Mouse (Mus musculus) urinary bladder, postnatal 4 days (tissue): ENCODE measurements around the gene Katnal1.

Experiments
- DNase-seq, 2 experiments: peaks; one replicate each; pipeline ENCODE4 v3.0.0; 2021 to 2022; ENCODE audit warnings: low spot score in 2 of 2

Gene Katnal1

DNA sequence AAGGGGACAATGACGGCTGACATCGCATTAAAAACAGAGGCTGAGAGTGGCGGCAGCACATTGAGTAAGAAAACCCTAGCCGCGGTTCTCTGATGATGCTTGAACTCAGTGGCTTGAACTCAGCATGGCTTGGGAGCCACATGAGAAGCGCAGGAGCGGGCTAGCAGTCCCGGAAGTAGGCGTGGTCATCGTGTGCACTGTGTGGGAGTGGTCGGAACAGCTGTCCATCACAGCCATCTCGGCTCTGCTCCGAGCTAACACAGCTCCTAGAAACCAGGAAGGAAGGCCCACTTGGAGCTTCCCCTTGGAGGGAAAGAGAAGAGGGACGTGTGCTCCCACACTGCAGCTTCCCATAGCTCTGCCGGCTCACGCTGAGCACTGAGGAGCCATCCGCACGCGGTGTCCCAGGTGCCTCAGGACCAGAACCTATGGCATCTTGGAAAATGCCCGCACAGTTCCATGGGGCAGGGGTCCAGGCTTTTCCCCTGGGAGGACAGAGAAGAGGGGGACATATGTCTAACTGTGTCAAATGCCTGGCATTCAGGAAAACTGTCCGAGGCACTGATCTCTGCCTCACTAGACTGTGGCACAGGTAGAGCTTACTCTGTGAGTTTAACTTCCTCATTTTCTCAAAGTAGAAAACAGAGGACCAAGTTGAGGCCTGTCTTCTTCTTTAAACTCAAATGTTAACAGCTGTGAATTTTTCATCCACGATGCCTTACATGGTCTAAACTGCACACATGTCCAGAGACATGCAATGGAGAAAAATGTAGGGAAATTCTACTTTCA lies 43.1 kb downstream of the Katnal1 start:
- DNase-seq, result no peak

DNA sequence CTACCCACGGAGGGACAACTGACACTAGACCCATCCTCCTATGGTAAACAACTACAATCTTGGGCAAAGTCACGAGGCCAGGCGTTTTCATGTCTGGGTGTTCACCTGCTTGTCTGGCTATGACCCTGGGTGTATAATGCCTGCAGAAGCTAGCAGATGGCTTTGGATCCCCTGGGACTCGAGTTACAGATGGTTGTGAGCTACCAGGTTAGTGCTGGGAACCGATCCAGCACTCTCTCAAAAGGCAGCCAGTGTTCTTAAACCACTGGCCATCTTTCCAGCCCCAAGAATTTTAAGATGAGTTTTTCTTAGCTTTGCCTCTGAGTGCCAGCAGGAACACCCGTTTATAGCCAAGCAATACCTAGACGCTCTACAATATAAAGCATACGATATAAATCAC lies 45.4 kb downstream of the Katnal1 start:
- no peak for DNase-seq

DNA sequence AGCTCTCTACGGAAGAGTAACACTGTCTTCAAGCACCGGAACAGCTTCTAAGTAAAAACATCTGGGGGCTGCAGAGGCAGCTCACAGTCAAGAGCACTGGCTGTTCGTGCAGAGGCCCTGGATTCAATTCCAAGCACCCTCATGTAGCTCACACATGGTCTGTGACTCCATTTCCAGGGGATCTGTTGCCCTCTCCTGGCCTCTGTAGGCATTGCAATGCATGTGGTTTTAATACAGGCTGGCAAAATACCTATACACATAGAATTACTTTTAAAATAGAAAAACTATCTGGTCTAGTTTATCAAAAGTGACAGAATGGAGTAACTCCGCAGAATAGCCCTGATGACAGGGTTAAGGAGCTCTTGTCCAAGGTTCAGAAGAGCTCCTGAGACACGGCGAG lies 49.9 kb downstream of the Katnal1 start:
- no peak for DNase-seq

DNA sequence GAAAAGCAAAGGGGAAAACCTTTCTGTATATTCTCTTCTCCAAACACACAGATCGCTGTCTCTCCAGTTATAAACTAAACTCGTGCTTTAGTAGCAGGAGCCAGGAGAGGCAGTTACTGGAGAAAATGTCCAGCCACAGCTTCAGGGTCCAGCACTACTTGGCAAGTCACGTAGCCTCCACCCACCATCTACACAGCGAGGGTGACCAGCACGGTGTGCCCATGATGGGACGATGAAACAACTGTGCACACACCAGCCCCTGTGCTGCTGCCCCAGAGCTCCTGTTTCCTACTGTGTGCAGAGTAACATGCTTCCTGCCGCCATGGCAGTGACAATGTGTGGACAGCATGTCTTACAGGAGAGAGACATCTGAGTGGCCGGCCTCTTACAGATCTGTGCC lies 56.0 kb downstream of the Katnal1 start:
- DNase-seq, result no peak

DNA sequence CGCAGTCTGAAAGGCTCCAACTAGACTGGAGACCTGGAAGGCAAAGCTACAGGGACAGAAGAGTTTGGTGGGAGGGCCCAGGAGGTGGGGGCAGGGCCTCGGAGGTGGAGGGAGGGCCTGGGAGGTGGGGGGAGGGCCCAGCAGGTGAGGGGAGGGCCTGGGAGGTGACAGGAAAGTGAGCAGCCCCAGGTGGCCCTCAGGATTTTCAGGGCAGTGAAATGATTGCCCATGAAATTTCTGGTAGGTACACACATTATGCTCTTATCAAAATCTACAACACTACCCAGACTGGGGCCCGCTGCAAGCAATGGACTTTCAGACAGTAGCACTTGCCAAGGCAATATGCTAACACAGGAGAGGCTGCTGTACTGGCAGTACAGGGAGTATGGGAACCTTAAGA lies 59.5 kb downstream of the Katnal1 start:
- no peak for DNase-seq

DNA sequence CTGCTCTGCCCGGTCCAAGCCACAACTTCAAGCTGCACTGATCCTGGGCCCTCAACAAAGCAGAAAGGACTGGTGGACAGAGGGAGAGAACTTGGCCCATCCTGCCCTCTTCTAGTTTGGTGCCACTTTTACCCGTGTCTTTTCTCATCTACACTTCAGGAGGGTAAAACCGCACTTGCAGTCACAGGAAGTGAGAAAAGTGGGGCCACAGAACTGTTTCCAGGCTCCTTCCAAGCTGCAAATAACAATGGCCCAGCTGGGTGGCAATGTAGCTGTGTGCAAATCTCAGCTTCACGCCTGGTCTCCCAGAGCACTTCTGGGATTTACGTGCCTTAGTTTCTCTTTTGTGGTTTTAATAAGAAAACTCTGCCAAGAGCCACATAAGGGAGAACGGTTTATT lies 61.4 kb downstream of the Katnal1 start:
- DNase-seq, result no peak

DNA sequence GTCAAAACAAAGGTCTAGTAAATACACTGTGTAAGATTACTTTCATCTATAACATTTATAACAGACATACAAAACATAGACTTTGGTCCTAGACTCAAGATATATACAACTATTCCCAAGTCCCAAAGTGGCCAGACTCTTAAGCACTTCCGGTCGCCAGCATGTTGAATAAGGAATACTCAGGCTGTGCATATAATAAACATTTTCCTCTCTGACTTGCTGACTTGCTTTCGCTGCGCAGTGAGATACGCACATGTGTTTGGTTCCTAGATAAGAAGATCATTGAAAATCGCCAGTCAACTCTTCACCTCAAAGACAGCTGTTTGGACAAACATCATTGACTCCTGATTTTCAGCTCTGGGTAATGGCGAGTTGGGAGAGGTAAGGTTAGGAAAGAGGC lies 61.9 kb downstream of the Katnal1 start:
- no peak for DNase-seq

DNA sequence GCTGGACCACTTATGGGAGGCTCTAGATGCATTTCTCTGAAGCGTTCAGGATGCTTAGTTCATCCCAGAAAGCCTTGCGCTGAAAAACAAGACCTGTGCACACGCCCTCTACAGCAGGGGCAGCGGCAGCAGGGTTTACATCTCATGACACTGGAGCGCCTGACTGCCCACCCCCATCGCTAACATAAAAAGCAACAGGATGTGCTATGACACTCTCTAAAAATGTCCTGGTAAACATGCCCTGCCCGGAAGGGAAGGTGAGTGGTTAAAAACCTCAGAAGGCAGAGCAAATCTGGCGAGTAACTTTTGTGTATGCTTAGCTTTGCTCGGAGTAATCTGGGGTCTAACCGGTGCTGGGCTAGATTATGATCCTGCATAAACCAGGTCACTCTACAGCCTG lies 62.5 kb downstream of the Katnal1 start:
- no peak for DNase-seq

DNA sequence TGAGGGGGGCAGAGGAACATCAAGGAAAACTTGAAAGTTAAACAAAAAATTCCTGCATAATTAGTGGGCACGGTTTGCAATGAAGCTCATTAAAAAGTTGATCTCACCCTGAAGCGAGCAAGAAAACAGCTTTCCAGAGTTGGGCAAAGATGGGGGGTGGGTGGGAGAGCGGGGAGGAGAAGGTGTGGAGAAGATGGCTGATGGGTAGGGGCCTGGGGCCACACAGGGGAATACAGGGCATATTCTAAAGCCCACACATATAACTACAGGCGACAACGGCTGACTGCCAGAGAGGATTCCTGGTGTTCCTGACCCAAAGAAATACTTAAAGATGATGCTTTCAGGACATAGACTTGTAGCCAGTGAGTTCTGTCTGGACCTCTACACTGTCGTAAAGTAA lies 65.7 kb downstream of the Katnal1 start:
- DNase-seq, result no peak

DNA sequence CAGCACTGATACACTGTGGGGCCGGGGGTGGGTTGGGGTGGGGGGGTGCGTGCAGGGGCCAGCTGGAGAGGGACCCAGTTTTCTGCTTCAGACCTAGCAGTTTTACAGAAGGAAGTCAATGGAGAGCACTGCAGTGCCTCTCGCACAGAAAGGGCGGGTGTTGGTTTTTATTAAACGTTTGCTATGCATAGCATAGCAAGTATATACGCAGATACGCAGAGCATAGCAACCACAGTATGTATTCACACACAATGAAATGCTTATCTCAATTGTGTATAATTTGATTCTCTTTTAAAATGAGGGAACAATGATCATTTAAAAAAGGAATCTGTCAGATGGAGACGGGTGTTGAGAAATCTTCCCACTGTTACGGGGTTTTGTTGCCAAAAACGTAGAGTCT lies 66.3 kb downstream of the Katnal1 start:
- no peak for DNase-seq

DNA sequence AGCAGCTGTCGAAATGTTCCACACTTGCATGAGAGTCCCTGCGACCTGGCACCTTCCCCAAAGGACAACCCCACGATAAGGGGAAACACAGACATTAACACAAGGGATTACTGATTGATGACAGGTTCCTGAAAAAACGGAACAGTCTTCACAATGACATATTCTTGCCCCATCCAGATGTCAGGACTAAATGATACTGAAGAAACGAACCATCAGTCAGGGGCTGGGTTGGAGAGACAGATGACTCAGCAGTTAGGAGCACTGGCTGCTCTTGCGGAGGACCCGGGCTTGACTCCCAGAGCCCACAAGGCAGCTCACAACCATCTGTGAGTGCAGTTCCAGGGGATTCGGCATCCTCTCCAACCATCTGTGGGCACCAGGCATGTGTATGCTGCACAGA lies 67.0 kb downstream of the Katnal1 start:
- no peak for DNase-seq

DNA sequence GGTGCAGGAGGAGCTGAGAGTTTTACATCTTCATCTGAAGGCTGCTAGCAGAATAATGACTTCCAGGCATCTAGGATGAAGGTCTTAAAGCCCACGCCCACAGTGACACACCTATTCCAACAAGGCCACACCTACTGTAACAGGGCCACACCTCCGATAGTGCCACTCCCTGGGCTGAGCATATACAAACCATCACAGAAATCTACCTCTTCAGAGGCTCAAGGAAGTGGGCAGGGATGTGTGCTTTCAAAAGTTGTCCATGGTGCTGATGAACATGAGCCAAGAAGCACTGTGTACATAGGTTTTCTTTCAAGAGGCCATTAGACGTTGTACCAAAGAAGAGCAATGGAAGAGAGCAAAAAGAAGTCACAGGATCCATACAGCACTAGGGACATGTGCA lies 71.6 kb downstream of the Katnal1 start:
- no peak for DNase-seq

DNA sequence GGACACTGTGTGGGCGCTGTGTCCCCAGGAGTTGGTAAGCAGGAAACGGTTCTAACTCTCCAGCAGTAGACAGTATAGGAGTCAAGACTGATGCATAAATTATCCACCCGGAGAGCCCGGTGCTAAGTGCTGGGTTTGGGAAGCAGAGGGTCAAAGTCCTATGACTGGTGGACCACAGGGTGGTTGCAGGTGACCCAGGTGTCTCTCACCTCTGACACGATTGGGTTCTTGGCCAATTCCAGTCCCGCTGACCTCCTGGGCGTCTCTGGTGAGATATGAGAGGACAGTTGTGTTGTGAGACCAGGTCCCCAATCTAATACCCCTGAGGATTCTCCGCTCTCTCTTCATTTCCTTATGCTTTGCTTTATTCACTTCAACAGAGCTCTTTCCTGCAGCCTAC lies 74.1 kb downstream of the Katnal1 start:
- no peak for DNase-seq

DNA sequence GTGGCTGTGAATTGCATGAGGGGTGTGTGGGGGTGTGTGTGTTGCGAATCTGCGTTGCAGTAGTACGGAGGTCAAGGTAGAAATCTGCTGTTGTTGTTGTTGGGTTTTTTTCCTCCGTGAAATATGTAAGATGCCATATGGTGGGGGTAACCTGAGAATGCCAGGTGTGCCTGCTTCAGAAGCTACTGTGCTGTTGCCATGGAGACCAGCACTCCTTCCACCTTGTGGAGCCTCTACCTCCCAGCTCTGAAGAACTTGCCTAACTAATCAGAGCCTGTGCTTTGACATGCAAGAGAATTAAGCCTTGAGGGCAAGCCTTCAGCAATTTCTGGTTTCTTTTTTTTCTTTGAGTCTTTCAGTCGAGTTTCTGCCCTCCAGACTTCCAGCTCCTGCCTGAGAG lies 75.0 kb downstream of the Katnal1 start:
- DNase-seq, result no peak

DNA sequence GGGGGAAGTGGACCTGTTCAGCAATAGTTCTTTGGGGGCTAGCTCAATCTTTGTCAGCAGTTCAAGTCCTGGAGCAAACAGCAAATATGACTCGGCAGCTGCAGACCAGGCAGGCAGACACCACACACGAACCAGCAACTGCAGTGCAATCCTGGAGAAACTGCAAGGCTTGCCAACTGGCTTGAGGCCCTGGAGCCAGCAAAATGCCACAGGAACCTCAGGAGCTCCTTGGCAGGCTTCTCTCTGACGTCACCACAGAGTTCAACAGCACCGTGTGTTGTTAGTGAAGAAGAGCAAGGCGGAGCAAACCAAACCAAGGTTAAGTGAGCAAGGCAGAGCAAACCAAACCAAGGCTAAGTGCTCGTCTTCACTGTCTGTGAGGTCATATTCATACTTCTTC lies 79.6 kb downstream of the Katnal1 start:
- DNase-seq, result no peak

DNA sequence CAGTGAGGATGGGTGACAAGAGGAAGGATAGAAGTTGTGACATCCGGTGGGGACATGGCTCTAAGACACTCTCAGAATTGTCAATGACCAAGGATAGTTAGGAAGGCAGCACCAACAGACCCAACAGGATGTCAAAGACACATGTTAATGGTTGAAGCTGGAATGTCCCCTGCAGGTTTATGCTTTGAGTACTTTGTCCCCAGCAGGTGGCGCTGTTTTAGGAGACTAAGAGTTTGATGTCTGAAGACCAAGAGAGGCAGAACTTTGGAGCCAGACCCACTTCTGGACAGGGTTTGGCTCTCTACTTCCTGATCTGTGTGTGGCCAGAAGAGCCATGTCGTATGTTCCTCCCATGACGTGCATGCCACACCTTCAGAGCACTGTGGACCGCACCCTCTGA lies 82.1 kb downstream of the Katnal1 start:
- DNase-seq, result no peak

DNA sequence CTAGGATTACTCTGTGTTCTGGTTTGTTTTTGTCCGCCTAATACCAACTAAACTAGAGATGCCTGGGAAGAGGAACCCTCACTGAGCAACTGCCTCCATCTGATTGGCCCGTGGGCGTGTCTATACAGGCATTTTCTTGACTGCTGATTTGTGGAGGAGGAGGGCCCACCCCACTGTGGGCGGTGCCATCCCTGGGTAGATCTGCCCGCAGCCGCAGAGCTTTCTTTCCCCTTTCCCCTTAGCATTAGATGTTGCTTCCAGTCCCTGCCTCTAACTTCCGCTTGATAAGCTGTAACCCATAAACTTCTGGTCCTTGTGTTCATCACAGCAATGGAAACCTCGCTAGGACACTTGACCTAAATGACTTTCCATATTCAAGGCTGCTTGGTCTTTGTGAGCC lies 92.1 kb downstream of the Katnal1 start:
- DNase-seq, result no peak

DNA sequence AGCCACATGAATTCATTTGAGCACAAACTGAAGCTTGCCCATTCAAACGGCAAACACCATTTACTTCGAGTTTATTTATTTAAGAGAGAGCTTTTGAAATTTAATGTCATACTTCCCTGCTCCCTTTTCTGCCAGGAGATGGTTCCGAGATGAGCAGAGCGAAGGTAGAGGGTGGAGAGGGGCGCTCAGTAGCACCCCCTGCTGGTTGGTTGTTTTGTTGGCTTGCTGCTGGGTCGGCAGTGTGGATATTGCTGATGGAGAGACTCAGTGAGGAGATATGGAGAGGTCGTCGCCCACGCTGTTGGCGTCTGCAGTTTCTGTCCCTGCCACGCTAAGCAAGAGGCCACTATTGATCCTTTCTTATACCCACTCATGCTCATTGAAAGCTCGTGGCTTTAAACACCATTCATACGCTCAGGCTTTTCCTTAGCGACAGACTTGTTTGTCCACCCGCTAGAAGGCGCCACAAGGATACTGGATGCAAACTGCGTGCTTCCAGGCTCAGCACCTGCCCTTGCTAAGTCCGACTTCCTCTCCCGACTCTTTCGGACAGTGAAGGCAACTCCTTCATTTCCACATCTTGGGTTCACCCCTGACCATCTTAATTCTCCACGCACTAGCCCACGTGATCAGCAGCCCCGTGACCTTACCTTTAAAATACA lies 97.4 kb downstream of the Katnal1 start:
- peak; percentile 62 to 79 for DNase-seq

DNA sequence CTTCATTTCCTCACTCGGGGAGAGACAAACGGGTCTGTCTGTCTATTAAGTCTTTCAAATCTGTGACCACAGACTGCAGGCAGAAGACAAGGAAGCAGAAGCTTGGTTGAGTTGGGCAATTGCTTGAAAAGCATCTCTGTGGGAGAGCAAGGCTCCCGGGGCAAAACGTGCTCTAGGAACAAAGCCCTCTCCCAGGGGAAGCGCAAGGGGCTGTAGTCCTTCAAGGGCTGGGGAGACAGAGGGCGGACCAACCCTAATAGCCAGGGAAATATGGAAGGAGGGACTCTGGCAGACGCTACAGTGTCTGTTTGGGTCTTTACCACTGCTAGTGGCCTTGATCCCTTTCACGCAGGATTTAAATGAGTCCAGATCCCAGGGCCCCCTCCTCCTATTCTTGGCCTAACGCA lies 98.0 kb downstream of the Katnal1 start:
- DNase-seq, result no peak

DNA sequence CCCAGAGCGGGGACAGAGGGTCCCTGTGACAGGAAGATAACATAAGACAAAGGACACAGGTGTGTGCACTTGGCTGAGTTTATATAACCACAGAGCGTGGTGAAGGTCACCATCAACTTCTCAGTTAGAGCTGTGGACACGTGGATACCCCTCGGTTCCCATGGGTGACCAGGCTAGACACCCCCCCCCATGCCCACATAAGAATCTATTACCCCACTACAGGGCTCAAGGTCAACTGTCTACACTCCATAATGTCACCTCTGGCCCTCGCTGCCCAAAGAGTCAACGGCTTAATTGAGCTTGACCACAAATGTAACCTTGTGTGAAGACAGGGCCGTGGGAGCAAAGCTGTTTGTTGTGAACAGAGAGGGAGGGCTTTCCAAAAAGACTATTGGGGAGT lies 103.4 kb downstream of the Katnal1 start:
- DNase-seq, result no peak

DNA sequence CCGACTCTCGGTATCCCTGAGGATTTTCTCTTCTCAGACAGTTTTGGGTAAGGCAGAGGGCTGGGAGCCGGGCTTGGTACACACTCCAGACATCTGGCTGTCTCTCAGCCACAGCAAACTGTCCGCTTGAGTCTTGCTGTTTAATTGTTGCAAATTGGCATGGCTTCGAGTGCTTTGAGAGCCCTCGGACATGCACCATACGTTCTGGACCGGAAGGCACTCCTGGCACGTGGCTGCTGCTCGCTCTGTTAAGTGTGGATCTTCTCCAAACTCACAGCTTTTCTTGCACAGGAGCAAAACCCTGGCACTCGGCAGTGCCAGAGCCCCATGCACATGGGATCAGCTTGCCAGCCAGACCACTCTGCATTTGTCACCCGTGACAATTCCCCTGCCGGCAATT lies 106.3 kb downstream of the Katnal1 start:
- no peak for DNase-seq
